Mouse (Mus musculus) thymus, postnatal 4 days (tissue): ENCODE results near the gene Gmfb.

Experiments
- DNase-seq: peaks from one replicate; pipeline ENCODE4 v3.0.0; 2021

Gmfb gene

DNA sequence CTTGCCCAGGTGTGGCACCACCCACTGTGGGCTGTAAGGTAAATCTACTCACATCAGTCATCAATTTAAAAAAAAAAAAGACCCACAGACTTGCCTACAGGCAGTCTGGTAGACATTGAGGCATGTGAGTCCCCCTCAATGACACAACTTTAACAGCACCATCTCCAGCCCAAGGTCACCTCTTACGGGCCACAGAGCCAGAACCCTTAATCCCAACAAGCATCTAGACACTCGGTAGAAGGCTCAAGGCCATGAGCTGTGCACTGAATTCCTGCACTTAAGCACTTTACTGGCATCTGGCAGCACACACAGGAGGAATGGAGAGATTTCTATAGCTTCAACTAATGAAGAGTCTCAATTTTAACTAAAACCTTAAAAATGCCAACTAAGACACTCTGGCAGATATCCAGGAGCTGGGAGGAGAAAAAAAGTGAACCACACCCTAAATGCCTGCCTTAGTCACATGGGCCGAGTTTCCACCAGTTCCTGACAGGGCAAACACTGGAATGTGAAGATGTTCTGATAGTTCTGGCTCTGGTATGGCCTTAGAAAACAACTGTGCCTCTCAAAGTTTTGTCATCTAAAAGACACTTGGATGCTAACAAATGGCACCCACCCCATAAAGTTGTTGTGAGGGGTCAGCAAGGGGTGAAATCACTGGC, 21.2 kb downstream of the Gmfb start:
- no peak for DNase-seq

GRCm38 (mm10) chr14:46794157-46794556, 27.9 kb downstream of the Gmfb start:
- no peak for DNase-seq

DNA sequence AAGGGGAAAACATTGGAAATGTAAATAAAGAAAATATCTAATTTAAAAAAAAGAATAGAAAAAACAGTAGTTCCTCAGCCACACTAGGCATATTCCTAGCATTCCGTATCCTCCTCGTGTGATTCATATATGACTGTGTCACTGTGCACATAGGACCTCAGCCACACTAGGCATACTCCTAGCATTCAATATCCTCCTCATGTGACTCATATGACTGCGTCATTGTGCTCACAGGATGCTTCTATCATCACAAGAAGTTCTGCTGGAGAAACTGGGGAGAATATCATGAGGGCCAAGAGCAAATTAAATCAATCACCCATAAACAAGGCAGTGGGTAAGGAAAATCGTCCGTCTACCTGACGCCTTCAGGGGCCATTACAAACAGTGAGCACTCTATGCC, 31.3 kb downstream of the Gmfb start:
- DNase-seq, result no peak

DNA sequence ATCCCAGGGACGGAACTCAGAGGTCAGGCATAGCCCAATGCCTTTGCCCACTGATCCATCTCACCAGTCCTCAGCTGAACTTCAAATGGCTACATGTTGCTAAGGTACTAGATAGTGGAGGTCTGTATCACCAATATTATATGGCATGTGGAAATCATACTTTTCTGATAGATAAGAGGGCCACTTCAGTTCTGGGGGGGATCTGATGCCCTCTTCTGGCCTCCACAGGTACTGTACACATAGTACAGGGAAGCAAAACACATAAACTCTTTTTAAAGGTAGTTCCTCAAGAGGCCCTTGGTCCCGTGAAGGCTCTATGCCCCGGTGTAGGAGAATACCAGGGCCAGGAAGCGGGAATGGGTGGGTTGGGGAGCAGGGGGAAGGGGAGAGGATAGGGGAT, 31.7 kb downstream of the Gmfb start:
- DNase-seq, result peak; percentile 65

GRCm38 (mm10) chr14:46788505-46788901, 33.5 kb downstream of the Gmfb start:
- DNase-seq, result peak; percentile 23

GRCm38 (mm10) chr14:46787787-46788504, 34.1 kb downstream of the Gmfb start, which contains the start of gene Cnih1:
TSS of gene Cnih1 (minus strand) at chr14:46788411.
- DNase-seq, result peak; percentile 95

GRCm38 (mm10) chr14:46787454-46787786, 34.6 kb downstream of the Gmfb start:
- no peak for DNase-seq

DNA sequence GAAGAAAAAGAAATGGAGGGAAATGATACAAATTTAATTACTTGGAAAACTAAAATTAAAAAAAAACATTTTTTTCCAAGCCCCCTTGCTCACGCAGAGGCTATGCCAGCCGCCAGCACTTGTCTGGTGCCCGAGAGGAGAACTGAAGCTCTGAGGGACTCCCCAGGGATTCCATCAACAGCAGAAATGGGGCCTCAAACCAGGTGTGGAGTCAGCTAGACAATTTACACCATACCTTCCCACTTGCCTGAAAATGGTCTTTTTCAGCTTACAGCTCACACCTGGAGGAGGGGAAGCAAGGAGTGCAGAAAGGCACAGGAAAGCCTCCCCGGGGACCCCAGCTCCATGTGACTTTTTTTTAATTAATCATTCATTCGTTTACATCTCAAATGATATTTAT, 36.8 kb downstream of the Gmfb start:
- DNase-seq, result no peak

- DNase-seq, result no peak
Observed at GRCm38 (mm10) chr14:46783327-46783926, 38.6 kb downstream of the Gmfb start.

GRCm38 (mm10) chr14:46782187-46782828, 39.7 kb downstream of the Gmfb start:
- no peak for DNase-seq

- DNase-seq, result no peak
Observed at GRCm38 (mm10) chr14:46781086-46781485, 41.0 kb downstream of the Gmfb start.

GRCm38 (mm10) chr14:46779217-46779616, 42.8 kb downstream of the Gmfb start:
- peak; percentile 41 for DNase-seq

- no peak for DNase-seq
Observed at GRCm38 (mm10) chr14:46778756-46779155, 43.3 kb downstream of the Gmfb start.

DNA sequence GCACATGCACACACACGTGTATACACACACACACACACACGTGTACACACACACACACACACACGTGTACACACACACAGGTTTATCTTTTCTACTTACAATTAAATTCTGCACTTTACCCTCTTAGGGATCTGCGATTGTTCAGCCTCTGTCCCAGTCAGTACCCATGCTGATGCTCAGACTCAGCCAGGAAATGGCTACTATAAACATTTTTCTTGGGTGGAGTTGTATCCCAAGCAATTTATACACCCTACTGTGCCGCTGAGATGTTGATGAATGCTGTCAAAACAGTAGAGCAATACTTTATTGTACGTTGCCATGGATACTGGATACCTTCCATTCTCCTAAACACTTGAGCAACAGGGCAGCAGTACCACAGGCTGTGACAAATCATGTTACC, 52.0 kb downstream of the Gmfb start:
- DNase-seq, result no peak

DNA sequence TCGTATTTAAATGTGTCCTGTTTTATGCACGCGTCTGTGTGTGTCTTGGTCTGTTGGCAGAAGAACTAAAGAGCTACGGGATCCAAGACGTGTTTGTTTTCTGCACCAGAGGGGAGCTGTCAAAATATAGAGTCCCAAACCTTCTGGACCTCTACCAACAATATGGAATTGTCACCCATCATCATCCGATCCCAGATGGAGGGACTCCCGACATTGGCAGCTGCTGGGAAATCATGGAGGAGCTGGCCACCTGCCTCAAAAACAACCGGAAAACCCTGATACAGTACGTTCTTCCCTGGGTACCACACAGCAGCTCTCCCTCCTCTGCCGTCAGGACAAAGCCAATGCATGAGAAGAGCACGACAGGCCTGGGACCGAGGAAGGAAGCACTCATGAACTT, 54.9 kb downstream of the Gmfb start:
- DNase-seq, result no peak

DNA sequence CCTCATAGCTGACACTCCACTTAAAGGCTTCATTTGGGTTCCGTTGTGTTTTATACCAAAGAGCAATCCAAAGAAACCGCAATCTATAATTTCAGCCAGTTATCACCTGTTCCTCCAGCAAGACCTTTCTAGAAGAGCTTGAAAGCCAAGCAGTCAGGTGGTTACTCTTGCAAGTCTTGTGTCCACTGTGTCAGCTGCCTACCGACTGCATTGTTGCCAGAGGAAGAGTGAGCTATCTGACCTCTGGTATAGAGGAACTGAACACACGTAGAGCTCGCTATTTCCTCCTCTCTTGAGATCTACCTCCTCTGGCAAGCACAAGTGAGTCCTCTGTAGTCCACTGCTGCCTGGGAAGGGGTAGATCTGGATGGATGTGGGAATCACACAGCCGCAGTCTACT, 60.9 kb downstream of the Gmfb start:
- DNase-seq, result no peak

DNA sequence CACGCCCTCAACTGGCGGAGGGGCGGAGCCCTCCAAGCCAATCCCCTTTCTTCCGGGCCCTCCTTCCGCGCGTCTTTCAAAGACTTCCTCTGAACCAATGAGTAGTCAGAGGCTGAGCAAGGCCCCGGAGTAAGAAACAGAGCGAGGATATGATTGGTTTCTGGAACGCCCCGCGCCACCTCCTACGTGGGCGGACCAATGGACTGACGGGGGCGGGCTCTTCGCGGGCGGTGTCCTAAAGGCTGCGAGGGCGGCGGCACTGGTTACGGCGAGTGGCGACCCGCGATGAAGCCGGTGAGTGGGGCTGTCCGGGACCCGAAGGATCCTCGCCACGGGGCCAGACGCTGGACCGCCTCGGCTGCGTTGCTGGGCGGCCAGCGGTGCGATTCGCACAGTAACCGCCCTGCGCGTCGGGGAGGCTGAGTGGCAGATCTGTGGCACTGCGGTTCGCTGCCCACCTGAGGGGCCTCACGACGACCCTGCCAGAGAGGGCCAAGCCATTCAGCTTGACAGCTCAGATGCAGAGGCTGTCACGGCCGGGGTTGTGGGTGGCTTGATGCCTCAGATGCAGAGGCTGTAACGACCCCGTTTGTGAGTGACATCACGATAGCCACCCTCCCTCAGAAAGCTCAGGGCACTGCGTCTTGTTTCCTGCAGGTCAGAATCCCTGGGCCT, 61.5 kb downstream of the Gmfb start, which contains the start of gene Cdkn3:
Gene Cdkn3, plus strand, starts transcription at position 187 of the 675 bp plus-strand sequence.
- DNase-seq, result peak; percentile 88

- DNase-seq, result no peak
Observed at GRCm38 (mm10) chr14:46759970-46760354, 62.1 kb downstream of the Gmfb start.
